Mouse (Mus musculus): ENCODE measurements around the gene Ccdc146. TPM values are rescaled to one million over a fixed set of nuclear protein-coding genes. Genes with fewer than 3 reads are reported as not detected.
"Not testable (repeated sequence)": the region's sequence is repeated elsewhere in the genome, so short reads cannot be mapped to it uniquely, and the experiment has no call there.

Ccdc146 gene
- total RNA-seq, 2 experiments from 2014 or later: 1.7 to 4.2 TPM

DNA sequence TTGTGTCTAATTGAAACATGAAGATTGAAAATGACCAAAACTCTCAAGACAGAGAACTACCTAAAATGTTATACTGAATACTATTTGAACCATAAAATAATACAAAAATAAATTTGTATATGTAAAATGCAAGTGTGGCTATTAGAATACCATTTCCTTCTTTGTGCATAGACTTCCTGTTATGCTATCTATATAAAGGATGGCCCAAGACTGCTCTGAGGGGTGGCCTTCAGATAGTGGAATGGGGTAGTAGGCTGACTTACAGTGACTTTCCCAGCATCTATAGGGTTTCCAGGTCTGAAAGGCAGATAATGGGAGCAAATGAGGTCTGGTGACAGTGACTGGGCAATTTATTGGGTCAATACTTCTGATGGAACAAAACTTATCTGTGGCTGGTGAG, 37.1 kb downstream of the Ccdc146 start:
- no peak for DNase-seq

DNA sequence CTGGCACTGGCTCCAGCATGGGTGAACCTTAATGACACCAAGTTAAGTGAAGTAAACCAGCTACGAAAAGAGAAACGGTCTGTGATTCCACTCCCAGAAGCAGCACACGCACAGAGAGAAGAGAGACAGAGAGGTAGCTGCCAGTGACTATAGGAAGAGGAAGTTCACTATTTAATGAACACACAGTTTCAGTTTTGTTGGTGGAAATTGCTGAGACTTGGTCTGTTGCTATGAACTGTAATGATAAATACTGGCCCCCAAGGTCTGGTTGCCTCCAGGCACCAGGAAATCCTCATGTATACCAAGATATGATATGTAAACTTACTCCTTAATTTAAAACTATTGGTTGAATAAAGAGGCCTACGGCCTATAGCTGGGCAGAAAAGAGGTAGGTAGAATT, 38.0 kb downstream of the Ccdc146 start:
- no peak for DNase-seq

DNA sequence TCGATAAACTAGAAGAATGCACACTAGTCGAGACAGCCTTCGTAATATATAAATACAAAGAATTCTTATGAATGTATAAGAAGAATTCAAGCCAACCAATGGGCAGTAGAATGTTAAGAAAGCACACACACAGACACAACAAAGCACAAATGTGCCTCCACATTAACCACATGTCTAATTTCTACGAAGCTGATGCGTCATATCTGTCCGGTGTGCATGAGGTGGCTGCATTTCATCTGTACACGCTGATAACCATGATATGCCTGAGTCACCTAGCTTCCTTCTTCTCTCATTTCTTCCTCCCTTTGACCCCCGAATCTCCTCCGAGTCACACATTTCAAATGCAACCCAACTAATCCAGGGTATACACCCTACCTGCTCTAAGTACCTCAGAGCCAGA, 39.5 kb downstream of the Ccdc146 start:
- no peak for DNase-seq

DNA sequence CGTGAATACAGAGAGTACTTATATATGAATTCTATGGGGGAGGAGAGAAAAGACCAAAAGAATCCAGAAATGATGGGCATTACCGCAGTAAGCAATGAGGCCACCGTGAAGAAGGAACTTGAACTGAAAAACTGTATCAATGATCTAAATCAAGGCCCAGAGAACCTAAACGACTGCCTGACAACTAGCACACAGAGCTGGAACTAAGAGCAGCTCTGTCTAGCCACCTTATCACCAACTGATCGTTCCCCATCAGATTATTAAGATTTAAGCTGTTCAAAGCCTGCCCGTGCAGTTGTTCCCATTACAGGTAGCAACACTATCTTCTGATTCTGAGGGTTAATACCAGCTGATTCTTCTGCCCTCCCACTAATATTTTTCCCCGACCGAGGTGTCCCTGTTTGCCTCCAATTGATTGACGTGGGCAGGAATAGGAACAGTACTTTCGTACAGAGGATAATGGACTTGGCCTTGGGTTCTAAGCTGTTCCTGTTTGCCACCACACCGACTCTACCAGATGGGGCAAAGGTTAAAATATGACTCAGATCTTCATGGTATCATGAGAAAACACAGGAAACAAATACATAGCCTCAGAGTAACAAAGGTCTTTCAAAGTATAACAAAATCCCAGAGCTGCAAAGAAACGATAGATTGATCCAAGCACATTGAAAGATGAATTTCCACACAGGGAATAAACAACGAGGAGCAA, 40.1 kb downstream of the Ccdc146 start:
- DNase-seq: no peak

DNA sequence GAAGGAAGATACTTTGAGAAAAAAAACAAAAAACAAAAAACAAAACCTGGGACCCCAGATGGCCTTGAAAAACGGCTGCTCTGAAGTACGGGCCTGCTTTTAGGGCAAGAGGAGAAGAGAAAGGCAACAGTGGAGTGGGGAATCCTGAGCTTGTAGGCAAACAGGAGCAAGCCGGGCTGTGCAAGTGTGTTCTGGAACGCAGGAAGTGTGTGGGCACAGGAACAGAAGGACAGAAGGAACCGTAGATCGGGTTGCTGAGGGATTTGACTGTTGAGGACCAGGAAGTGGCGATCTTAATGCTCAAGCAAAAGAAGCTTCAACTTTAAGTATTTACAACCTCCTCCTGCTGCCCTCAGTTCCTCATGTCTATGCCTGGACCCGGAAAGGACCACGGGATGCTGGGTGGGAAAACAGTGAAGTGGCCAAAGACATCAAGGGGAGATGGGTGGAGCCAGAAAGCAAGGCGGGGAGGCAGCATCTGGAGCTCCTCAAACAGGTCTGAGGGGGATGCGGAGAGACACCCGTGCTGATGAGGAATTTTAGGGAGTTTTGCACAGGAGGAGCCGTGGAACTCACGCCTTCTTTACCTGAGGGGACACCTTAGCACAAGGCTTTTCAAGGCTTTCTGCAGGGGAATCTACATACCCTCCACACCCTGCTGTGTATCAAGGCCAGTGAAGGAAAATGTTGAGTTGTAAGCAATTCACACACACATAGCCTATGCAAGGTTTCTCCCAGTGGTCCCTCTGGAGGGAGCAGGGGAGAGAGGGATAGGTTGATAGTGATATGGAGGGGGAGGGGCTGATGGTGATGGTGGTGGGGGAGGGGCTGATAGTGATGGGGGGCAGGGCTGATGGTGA, 40.9 kb downstream of the Ccdc146 start:
- DNase-seq: no peak

DNA sequence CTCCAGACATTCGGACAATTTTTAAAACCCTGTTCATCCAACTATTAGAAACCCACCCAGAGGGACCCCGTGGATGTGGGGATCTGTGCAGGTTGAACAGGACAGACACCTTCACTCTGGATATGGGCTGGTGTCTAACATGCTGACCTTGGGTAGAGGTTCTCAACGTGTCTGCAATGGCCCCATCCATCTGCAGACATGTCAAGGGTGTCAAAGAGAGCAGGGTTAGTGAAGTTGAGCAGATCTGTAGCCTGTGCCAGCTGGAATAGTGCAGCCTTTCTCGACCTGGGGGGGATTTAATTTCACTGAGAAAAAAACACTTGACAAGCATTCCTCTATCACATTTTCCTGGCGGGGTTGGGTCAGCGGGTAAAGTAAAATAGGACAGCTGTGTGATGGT, 41.8 kb downstream of the Ccdc146 start:
- DNase-seq: no peak

DNA sequence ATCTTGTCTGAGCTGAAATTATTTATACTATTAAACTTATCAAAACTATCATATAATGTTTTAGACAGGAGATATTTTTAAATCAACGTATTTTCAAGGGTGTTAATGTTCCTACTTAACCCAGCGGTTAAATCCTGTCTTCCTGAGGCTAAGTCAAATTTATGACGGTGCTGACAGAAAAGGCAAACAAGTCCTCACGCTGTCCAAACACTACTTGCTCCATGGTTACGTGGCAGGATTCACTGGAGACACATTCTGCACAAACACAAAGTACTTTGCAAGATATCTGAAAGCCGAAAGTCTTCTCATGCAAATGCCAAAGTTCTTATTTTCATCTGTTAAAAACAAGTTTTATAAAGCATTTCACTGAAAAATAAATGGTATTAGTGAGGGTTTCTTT, 42.5 kb downstream of the Ccdc146 start:
- peak; percentile 26 for DNase-seq

DNA sequence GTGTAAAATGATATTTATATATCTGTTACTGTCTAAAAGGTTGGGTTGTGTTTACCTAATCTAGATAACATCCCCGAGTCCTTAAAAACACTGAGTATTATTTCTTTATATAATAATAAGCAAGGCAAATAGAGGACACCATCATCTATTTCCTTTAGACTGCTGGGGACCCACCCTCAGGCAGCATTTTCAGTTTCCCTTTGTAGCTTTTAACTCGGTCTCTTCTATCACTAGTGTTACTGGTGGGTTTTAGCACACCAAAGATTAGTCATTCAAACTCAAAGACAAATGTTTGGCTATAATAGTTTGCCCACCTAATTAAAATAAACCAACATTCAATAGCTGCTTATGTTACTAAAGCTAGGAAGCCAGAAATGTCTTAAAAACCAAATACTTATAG, 46.1 kb downstream of the Ccdc146 start:
- DNase-seq: no peak

DNA sequence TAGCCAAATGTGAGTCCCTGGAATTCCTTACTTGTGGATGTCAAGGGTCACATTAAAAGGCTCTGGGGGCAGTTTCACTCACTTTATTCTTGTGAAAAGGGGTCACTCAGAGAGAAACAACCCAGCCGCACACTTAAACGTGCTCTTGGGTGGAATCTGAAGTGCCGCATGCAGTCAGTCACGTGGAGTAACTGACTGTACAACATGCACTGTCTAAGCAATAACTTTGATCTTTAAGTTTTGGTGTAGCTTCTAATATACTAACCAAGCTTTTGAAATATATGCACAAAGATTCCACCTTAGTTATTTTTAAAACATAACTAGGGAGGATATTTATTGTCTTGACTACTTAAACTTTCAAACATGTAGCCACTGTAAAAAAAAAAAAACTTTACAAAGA, 47.5 kb downstream of the Ccdc146 start:
- no peak for DNase-seq

DNA sequence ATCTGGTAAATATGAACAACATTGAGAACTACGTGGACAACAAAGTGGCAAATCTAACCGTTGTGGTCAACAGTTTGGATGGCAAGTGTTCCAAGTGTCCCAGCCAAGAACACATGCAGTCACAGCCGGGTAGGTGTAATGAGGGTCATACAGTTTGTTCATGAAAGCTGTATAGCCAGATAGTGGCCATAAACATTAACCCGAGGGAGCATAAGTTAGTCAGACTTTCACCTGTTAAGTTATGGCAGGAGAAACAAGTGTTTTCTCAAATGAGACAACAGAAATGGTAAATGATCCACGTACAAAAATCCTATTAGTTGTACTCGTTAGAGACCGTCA, 51.3 kb downstream of the Ccdc146 start:
- no peak for DNase-seq

DNA sequence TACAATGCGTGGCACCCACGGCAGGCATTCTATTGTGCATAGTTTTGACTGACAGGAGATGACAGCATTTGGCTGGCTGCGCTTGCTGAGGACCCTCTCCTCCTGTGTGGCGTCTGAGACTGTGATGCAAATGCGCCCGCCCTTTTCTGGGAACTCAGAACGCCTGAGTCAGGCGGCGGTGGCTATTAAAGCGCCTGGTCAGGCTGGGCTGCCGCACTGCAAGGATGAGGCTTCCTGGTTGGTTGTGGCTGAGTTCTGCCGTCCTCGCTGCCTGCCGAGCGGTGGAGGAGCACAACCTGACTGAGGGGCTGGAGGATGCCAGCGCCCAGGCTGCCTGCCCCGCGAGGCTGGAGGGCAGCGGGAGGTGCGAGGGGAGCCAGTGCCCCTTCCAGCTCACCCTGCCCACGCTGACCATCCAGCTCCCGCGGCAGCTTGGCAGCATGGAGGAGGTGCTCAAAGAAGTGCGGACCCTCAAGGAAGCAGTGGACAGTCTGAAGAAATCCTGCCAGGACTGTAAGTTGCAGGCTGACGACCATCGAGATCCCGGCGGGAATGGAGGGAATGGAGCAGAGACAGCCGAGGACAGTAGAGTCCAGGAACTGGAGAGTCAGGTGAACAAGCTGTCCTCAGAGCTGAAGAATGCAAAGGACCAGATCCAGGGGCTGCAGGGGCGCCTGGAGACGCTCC, 51.8 kb downstream of the Ccdc146 start, which contains the start of gene Fgl2:
TSS of gene Fgl2 (plus strand) at position 150 of the 687 bp plus-strand sequence.
- DNase-seq: peak; percentile 56

DNA sequence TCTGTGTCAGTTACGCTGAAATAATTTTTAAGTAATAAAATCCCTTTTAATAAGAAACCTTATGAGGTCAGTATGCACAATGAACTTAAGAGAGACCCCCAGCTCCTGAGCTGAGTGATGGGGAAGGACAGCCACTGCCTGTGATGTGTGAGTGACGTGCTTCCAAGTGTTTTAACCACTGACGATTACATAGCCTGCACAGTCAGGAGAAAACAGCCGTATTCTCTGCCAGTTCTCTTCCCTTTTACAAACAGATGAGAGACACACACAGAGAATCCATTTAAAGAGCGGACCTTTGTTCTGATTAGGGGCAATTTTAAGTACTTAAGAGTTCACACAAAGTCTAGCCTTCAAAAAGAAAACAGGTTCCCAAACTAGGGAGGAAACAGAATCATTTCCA, 52.6 kb downstream of the Ccdc146 start:
- DNase-seq: no peak

DNA sequence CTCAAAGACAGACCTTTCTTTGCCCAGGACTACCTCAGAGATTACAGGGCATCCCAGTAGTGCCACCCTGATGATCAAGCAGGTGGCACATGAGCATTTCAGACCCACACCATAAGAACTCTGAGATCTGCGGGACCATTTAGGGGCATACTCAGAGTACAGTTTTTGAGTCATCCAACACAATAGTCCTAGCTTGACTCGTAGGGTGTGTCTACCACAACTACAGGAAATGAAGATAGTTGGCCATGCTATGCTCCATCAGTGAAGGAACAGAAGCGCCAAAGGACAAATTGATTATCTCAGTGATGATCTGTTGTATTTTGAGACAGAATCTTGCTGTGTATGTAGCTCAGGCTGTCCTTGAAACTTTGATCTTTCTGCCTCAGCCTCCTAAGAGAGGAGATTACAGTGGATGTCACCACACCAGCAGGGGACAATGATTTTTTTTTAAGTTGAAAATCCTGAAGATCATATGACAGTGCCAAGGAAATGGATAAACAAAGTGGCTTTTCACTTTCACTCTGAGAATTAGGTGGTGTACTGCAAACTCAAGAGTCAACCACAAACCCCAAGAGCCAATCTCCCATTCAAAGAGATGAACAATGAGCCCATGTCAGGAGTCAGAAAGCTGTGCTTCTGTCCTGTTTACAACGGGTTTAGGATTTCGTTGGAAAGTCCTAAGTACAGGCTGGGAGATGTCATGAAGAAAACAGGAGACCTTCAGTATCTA, 54.1 kb downstream of the Ccdc146 start:
- no peak for DNase-seq

DNA sequence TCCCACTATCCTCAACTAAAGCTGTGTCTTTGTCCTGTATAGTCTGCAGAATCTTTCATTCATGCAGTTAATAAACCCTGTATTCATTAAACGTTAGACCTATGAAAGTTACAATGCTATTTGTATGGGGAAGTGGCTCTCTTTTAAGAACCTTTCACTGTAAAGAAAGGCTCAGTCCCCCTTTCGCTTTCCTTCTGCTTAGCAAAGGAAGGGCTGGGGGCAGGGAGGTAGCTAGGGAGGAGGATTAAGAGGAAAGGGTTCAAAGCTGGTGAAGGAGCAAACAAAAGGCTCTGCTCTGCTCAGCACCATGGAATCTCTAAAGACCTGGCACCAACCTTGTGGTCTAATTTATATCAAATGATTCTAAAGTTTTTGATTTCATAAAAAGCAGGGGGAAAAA, 57.0 kb downstream of the Ccdc146 start:
- DNase-seq: no peak

DNA sequence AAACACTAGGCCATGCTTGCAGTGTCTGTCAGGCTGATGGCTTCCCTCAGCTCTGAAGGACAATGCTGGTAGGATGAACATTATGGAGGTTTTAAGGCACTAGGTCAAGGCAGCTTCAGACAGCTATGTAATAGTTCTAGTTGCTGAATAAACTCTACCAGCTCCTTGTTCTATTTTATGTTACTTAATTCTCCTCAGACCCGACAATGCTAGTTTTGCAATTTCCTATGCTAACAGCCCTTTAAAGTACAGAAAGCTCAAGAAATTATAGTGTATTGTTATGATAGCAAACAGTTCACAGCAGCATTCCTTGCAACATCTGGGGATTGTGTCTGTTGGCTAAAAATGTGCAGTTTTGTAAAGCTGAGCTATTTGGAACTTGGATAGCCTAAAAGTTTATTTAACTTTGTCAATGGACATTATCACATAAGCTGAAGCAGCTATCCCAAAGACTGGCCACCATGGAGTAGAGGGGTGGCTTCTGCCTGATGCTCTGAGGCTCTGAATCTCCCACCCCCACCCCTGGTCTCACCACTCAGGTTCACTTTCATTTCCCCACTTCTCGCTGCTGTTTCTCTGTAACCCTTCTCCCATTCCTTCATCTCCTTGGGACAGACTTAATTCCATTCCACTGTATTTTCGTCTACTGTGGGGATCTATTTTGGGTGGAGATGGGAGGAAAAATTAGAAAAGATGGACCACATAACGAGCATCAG, 58.0 kb downstream of the Ccdc146 start:
- no peak for DNase-seq

DNA sequence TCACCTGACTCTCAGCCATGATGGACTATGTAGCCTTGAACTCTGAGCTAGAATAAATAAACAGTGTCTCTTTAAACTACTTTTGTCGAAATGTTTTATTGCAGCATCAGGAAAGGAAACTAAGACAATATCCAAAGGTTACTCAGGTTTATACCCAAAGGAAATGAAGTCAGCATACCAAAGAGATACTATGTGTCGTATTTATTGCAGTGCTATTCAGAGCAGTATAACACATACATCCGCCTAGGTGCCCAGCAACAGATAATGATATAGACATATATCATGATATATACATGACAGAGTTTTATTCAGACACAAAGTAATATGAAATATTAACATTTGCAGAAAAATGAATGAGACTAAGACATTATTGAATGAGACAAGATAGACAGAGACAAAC, 61.1 kb downstream of the Ccdc146 start:
- no peak for DNase-seq

DNA sequence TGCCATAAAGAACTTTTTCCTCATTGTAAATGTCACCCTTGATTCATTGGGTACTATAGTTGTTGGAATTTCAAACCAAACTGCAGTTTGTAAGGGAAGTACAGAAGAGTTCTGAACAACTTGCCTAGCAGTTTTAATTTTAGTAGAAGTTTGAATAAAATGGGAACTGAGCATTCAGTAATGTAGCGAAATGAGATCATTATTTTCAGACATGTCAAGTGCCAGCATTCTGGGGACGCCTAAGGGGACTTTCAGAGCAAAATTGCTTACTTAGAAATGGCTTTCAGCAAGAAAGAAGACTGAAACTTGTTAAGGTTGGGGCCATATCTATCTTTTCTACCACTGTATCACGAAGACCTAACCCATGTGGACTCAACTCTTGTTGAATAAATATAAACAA, 65.8 kb downstream of the Ccdc146 start:
- no peak for DNase-seq

DNA sequence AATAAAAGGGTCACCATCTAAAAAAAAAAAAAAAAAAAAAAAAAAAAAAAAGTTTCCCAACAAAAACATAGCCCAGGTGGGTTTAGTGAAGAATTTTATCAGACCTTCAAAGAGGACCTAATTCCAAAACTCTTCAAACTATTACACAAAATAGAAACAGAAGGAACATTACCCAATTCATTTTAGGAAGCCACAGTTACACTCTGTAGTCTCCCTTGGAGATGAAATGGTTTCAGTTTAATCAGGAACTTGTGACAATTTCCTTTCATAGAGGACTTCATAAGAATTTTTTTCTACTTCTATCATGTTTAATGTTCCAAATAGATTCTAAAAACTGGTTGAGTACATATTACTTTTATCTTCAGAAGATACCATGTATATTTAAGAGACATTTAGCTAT, 72.8 kb downstream of the Ccdc146 start:
- DNase-seq: no peak

DNA sequence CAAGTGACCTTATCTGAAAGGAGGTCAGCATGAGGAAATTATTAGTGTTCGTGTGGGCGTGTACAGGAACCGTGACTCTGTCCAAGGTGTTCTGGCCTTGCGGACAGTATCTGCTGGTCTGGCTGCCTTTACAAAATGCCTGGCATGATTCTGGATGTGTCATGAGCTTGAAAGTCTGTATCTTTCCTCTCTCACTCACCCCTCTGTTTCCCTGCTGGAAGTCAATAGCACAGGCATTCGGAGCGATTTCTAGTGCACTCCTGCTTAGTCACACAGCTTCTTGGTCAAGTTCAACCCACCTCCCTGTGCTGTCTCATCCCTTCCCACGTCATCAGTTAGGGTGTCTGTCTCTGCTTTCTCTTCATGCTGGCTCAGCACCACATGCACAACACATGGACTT, 76.1 kb downstream of the Ccdc146 start:
- peak; percentile 40 for DNase-seq

DNA sequence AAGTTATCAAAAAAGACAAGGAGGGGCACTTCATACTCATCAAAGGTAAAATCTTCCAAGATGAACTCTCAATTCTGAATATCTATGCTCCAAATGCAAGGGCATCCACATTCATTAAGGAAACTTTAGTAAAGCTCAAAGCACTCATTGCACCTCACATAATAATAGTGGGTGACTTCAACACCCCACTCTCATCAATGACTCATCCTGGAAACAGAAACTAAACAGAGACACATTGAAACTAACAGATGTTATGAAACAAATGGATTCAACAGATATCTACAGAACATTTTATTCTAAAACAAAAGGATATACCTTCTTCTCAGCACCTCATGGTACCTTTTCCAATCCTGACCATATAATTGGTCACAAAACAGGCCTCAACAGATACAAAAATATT, 82.2 kb downstream of the Ccdc146 start:
- DNase-seq: not testable (repeated sequence)

DNA sequence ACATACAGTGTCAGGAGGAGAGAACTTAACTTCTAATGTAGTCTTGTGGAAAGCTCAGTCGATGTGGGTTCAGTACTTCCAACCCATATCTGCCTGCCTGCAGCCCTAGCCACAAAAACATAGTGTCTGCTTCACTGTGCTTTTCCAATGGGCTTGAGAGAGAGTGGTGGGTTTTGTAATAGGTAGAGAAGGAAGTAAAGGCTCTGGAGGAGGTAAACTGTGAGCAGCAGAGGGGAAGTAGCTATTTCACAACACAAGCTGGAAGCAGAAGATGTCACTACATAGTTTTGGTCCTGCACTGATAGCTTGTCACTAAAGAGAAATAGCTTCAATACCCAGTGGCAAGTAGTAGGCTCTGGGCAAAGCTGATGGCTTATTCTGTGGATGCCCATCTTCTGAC, 92.4 kb downstream of the Ccdc146 start:
- no peak for DNase-seq

DNA sequence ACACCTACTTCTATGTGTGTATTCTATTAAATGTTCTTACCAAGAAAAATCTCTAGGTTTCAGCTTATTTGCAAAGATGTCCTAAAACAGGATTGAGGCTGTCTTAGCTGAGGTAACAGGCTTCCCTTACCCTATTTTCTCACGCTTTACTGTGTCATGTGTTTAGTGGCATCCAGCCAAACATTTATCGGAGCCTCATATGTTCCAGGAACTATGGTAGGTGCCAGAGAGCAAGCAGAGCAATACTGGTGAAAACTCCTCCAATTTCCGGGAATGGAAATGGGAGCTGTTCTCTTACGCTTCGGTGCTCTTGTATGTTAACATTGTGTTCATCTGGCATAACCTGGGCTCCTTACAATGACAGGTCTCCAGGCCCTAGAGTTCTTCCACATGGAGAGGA, 92.8 kb downstream of the Ccdc146 start:
- DNase-seq: no peak

All from gastrocnemius, postnatal 25 days (tissue).